In genomic region chr1:160147274-160147673, GRCm38 (mm10) we compare ENCODE assay signal across 12 mouse cellular contexts. TPM values are rescaled to one million over a fixed set of nuclear protein-coding genes. Genes with fewer than 3 reads are reported as not detected.
"Had no signal": no experiment of that assay in that cellular context is flagged by ENCODE, and none has a peak within 500 bp of the region (broad histone marks: within the 10 kb centered on the region; RNA-seq: fewer than 3 reads in every experiment).

No protein-coding gene starts in this region.

- H3K4me1 ChIP-seq: liver, embryonic 12.5 days had no signal

- ATAC-seq: liver, embryonic 12.5 days; liver, postnatal 0 days; midbrain, embryonic 13.5 days had no signal

- H3K27ac ChIP-seq: left cerebral cortex, adult 2 months; limb, embryonic 10.5 days; liver, embryonic 12.5 days; midbrain, embryonic 13.5 days had no signal

- DNase-seq: kidney, adult 18-20 months; kidney, postnatal 10 days; kidney, postnatal 4 days; liver, postnatal 0 days; right cerebral cortex, postnatal 14 days; thymus, postnatal 4 days had no signal

- H3K4me3 ChIP-seq: left cerebral cortex, adult 2 months; limb, embryonic 10.5 days; liver, embryonic 12.5 days; midbrain, embryonic 13.5 days had no signal

- H3K4me2 ChIP-seq: liver, embryonic 12.5 days; midbrain, embryonic 13.5 days had no signal

- H3K36me3 ChIP-seq: limb, embryonic 10.5 days; liver, embryonic 12.5 days; midbrain, embryonic 13.5 days had no signal

- H3K27me3 ChIP-seq: liver, embryonic 12.5 days; midbrain, embryonic 13.5 days had no signal

- H3K9me3 ChIP-seq: limb, embryonic 10.5 days; liver, embryonic 12.5 days; midbrain, embryonic 13.5 days had no signal

- H3K9ac ChIP-seq: liver, embryonic 12.5 days; liver, postnatal 0 days; midbrain, embryonic 13.5 days had no signal

RNA-seq across cellular contexts. Expression of gene Tnn, which starts 6.1 kb away (rescaled TPM):
- total RNA-seq: megakaryocyte progenitor cell, adult 5-6 weeks had no signal
- polyA plus RNA-seq: limb, embryonic 10.5 days; liver, postnatal 0 days; midbrain, postnatal 0 days had no signal
